Mouse (Mus musculus) CD4-positive, CD25-positive, alpha-beta regulatory T cell, adult 9 weeks (primary cell): Measurements from ENCODE around the gene Lin37. TPM values are rescaled to one million over a fixed set of nuclear protein-coding genes. Genes with fewer than 3 reads are reported as not detected.

ENCODE experiments used
- polyA plus RNA-seq: library from polyadenylated mRNA; unstranded; fragments of 100-300 nt; shearing (Covaris generic); gene quantifications from one replicate; pipeline ENCODE4 v1.2.1, GENCODE M21; 2017

Lin37 gene
- polyA plus RNA-seq = 117 TPM

GRCm38 (mm10) chr7:30559443-30559954, at the start of gene Lin37:
Lin37 (minus strand) TSS chr7:30559838.

GRCm38 (mm10) chr7:30598786-30599185, 39.1 kb upstream of the Lin37 start, which contains the start of gene Zbtb32:
Zbtb32 (minus strand) TSS chr7:30598909.

GRCm38 (mm10) chr7:30588676-30589434, 29.2 kb upstream of the Lin37 start, which contains the start of gene Kmt2b:
Kmt2b (minus strand) TSS chr7:30588726.

GRCm38 (mm10) chr7:30564970-30565571, 5.4 kb upstream of the Lin37 start, which contains the start of gene Igflr1:
Igflr1 (plus strand) TSS chr7:30565427.

DNA sequence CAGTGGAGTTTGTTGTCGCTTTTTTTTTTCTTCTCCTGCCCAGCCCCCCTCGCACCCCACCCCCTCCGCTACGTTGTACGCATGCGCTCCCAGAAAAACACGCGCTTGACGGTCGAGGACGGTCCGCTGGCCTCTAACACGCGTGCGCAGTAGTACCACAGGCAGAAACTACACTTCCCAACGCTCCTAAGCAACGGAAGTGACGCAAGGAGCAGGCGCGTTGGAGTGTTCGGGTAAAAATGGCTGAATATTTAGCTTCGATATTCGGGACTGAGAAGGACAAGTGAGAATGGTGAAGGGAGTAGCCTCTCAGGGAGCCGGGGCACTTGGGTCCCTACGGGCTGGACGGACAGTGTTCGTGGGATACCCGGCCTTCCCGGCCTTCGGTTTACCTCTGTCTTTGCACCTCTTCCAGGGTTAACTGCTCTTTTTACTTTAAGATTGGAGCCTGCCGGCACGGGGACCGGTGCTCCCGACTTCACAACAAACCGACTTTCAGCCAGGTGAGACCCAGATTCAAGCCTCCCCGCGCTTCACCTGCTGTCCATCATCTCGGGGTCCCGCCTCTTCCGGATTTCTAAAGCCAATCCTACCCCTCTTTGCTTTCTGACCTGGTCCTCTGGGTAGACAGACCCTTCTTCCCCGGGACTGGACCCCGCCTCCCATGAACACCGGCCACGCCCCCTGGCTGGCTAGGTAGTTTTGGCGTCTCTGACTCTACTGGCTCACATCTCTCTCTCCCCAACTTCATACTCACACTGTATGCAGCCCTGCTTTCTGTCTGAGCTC, 3.7 kb upstream of the Lin37 start, which contains the start of the genes U2af1l4, Gm49396 and Psenen:
Gene U2af1l4 (plus strand): TSS at position 185 of the 789 bp plus-strand sequence.
Gene Gm49396 (plus strand): TSS at position 228 of the 789 bp plus-strand sequence.
Gene Psenen (minus strand): TSS at position 511 of the 789 bp plus-strand sequence.

DNA sequence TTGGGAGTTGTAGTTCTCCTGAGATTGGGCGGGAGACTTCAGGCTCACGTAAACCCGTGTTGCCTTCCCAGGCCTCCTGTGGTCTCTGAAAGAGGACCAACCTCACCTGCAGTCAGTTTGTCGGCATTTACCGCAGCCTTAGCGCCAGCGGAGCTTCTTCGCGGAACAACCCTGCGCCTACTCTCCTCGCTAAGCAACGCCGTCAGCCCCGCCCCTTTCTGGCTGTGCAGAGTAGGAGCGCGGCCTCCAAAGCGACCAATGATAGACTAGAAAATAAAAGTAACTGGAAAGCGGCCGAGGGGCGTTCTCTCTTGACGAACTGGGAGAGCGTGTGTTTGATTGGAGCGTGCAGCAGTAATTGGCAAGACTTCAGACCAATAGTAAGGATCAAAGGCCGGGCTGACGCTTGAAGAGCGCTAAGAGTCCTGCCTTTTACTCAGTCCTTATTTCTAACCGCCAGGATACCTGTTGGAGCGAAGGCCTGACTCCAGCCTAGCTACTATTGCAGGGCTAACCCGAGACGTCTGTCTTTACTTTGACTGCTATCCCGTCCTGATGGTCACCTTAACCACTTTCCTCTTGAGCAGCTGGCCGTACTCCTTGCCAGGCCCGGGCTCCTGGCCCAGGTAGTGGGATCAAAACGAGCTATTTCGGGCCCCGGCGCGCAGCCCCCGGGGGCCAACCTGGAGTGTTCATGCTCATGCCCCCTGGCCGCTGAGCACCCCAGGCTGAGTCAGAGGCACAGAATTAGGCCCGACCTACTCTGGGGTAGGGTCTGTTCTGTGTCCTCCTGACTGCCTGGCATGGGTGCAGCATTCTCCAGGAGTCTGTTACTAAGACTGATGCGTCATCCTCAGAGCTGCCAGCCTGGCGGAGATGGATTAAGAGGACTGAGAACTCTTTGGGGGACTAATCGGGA, 7.3 kb downstream of the Lin37 start, which contains the start of the genes Hspb6 and Proser3:
Gene Hspb6 (plus strand): TSS at position 77 of the 919 bp plus-strand sequence.
Gene Proser3 (minus strand): TSS at position 198 of the 919 bp plus-strand sequence.

DNA sequence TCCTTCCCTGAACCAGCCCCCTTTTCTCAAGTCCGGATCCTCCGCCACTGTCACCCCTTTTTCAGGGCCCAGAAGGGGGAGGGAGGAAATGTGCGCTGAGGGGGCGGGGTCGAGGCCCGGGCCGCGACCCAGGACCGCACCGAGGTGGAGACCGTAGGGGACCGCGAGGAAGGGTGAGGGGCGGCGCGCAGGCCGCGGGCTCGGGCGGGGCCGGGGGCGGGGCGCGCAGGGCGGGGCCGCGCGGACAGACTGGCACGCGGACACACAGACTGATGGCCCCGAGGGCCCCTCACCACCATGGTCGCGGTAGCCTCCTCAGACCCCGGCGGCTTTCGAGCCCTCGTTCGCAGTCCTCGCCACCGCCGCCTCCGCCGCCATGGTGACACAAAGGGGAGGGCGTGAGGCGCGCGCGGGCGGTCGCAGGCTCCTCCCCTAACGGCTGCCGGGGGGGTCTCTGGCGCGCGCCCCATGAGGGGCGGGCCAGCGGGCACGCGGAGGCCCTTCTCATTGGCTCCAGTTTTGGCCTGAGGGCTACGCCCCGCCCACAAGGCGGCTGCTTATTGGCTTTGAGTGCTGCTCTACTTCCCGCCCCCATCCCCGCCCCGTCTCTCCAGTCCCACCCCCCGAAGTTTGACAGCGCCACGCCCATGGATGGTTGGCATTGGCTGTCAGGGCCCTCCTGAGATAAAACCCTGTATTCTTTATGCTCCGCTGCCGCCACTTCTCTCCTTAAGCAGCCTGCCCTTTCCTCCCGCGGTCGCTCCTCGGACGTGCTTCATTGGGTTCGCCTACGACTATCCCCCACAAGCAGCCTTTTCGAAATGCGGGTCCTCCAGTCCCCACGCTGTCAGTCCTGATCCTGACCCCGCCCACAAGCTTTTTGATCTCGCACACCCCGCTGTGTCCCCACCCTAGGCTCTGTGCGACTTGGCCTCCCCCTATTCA, 24.7 kb downstream of the Lin37 start, which contains the start of gene Arhgap33:
Gene Arhgap33 (minus strand): TSS at position 428 of the 945 bp plus-strand sequence.

Other genes starting within 250 kb of the Lin37 start
- gene Syne4, start 245.0 kb downstream of the Lin37 start, polyA plus RNA-seq = 13.5 TPM
- not detected for gene E130208F15Rik, start 238.1 kb downstream of the Lin37 start, polyA plus RNA-seq
- 7.4 TPM for gene Sdhaf1, start 235.9 kb downstream of the Lin37 start, polyA plus RNA-seq
- not detected for gene Lrfn3, start 197.1 kb downstream of the Lin37 start, polyA plus RNA-seq
- gene Tyrobp, start 146.1 kb downstream of the Lin37 start, polyA plus RNA-seq = 7.0 TPM
- gene Hcst, start 140.0 kb downstream of the Lin37 start, polyA plus RNA-seq = 514 TPM
- 102 TPM for gene Nfkbid, start 138.1 kb downstream of the Lin37 start, polyA plus RNA-seq
- 3.1 TPM for gene Aplp1, start 114.3 kb downstream of the Lin37 start, polyA plus RNA-seq
- gene Kirrel2, start 102.1 kb downstream of the Lin37 start, polyA plus RNA-seq = not detected
- gene Nphs1, start 101.5 kb downstream of the Lin37 start, polyA plus RNA-seq = not detected
- not detected for gene Prodh2, start 66.2 kb downstream of the Lin37 start, polyA plus RNA-seq
- gene Arhgap33, start 24.8 kb downstream of the Lin37 start, polyA plus RNA-seq = 1.8 TPM
- 5.2 TPM for gene Hspb6, start 7.7 kb downstream of the Lin37 start, polyA plus RNA-seq
- 10.0 TPM for gene Proser3, start 7.5 kb downstream of the Lin37 start, polyA plus RNA-seq
- 68.8 TPM for gene U2af1l4, start 3.5 kb upstream of the Lin37 start, polyA plus RNA-seq
- gene Gm49396, start 3.5 kb upstream of the Lin37 start, polyA plus RNA-seq = 97.7 TPM
- 274 TPM for gene Psenen, start 3.8 kb upstream of the Lin37 start, polyA plus RNA-seq
- 171 TPM for gene Igflr1, start 5.6 kb upstream of the Lin37 start, polyA plus RNA-seq
- gene Kmt2b, start 28.9 kb upstream of the Lin37 start, polyA plus RNA-seq = 8.9 TPM
- gene Zbtb32, start 39.1 kb upstream of the Lin37 start, polyA plus RNA-seq = 15.6 TPM
- gene Upk1a, start 53.0 kb upstream of the Lin37 start, polyA plus RNA-seq = 0.65 TPM
- gene Cox6b1, start 66.3 kb upstream of the Lin37 start, polyA plus RNA-seq = 713 TPM
- gene Etv2, start 76.0 kb upstream of the Lin37 start, polyA plus RNA-seq = not detected
- gene Rbm42, start 90.5 kb upstream of the Lin37 start, polyA plus RNA-seq = 195 TPM
- gene Haus5, start 105.2 kb upstream of the Lin37 start, polyA plus RNA-seq = 40.4 TPM
- not detected for gene Pmis2, start 111.8 kb upstream of the Lin37 start, polyA plus RNA-seq
- not detected for gene 2200002J24Rik, start 139.1 kb upstream of the Lin37 start, polyA plus RNA-seq
- not detected for gene Atp4a, start 152.4 kb upstream of the Lin37 start, polyA plus RNA-seq
- 133 TPM for gene Tmem147, start 169.7 kb upstream of the Lin37 start, polyA plus RNA-seq
- 0.63 TPM for gene Gapdhs, start 183.8 kb upstream of the Lin37 start, polyA plus RNA-seq
- 1.1 TPM for gene Sbsn, start 191.6 kb upstream of the Lin37 start, polyA plus RNA-seq
- not detected for gene Dmkn, start 203.9 kb upstream of the Lin37 start, polyA plus RNA-seq
- not detected for gene Krtdap, start 228.1 kb upstream of the Lin37 start, polyA plus RNA-seq